Mouse (Mus musculus) embryonic fibroblast, embryonic 13.5 days (primary cell): ENCODE measurements around the gene Art4. TPM values are rescaled to one million over a fixed set of nuclear protein-coding genes. Genes with fewer than 3 reads are reported as not detected.

Source experiments
- H3K27ac ChIP-seq: 2 replicates; pipeline ENCODE4 v1.5.1; 2012; ENCODE audit warnings: low read length, control low read depth, inconsistent platforms; ENCODE audit not compliant: insufficient read depth
- H3K4me1 ChIP-seq: 2 replicates; pipeline ENCODE4 v1.6.1; 2011; ENCODE audit warnings: low read length; ENCODE audit not compliant: control insufficient read depth, insufficient read depth
- H3K4me3 ChIP-seq: 2 replicates; pipeline ENCODE4 v1.5.1; 2011; ENCODE audit warnings: mild to moderate bottlenecking, control low read depth, low read length; ENCODE audit not compliant: insufficient read depth
- CTCF ChIP-seq: IDR thresholded peaks from 2 replicates; pipeline ENCODE4 v1.5.1; 2011; ENCODE audit warnings: mild to moderate bottlenecking, control low read depth, low read length, moderate library complexity, borderline replicate concordance; ENCODE audit not compliant: insufficient read depth
- POLR2A ChIP-seq: IDR thresholded peaks from 2 replicates; pipeline ENCODE4 v1.6.1; 2011; ENCODE audit warnings: low read depth, mild to moderate bottlenecking, control low read depth, low read length, moderate library complexity
- polyA plus RNA-seq: library from polyadenylated mRNA; stranded (reverse); fragments of >200 nt; gene quantifications from 2 replicates; pipeline ENCODE4 v1.2.4, GENCODE M21; 2011; ENCODE audit warnings: low read depth; ENCODE audit not compliant: missing spikeins, insufficient read length

The Art4 gene
- polyA plus RNA-seq, 1 experiment: not detected

GRCm38 (mm10) chr6:136813117-136813516, 44.4 kb downstream of the Art4 start:
- Histone ChIP-seq H3K4me3 (no peak overlapping the region), H3K4me1 (no peaks in the 10 kb centered on the region; the same call in none of the 2 replicates), H3K27ac (no peak overlapping the region)
- TF ChIP-seq POLR2A: peak; percentile 21; the same call in 1 of the 2 replicates
- no peak for TF ChIP-seq CTCF

GRCm38 (mm10) chr6:136811196-136811595, 46.3 kb downstream of the Art4 start:
- no peak overlapping the region for H3K27ac ChIP-seq
- TF ChIP-seq POLR2A (no peak; the same call in 1 of the 2 replicates), CTCF (no peak)
- H3K4me1 ChIP-seq: no peaks in the 10 kb centered on the region; the same call in none of the 2 replicates
- no peak overlapping the region for H3K4me3 ChIP-seq

GRCm38 (mm10) chr6:136809673-136810072, 47.9 kb downstream of the Art4 start:
- Histone ChIP-seq H3K27ac (no peak overlapping the region), H3K4me3 (peak overlapping the region; percentile 97), H3K4me1 (no peaks in the 10 kb centered on the region; the same call in none of the 2 replicates)
- TF ChIP-seq POLR2A (no peak), CTCF (no peak)

- H3K4me1 ChIP-seq: no peaks in the 10 kb centered on the region; the same call in none of the 2 replicates
- peak overlapping the region; percentile 79 for H3K27ac ChIP-seq
- peak overlapping the region; percentile 97 for H3K4me3 ChIP-seq
- TF ChIP-seq CTCF (no peak), POLR2A (no peak; the same call in 1 of the 2 replicates)
Measured at GRCm38 (mm10) chr6:136809077-136809476, 48.5 kb downstream of the Art4 start.

- Histone ChIP-seq H3K27ac (peak overlapping the region; percentile 79), H3K4me1 (no peaks in the 10 kb centered on the region; the same call in 1 of the 2 replicates), H3K4me3 (peak overlapping the region; percentile 97)
- TF ChIP-seq CTCF (no peak), POLR2A (no peak)
Measured at GRCm38 (mm10) chr6:136808631-136809046, 48.9 kb downstream of the Art4 start.

- H3K4me3 ChIP-seq: peak within 1 kb of the TSS; percentile 97
- TF ChIP-seq CTCF (no peak), POLR2A (peak; percentile 59)
- peak within 1 kb of the TSS; percentile 79 for H3K27ac ChIP-seq
- no peaks in the 10 kb centered on the region; the same call in 1 of the 2 replicates for H3K4me1 ChIP-seq
Measured at GRCm38 (mm10) chr6:136808014-136808417, 49.5 kb downstream of the Art4 start, which contains the start of gene H2afj. Gene H2afj, plus strand, starts transcription at chr6:136808244.

GRCm38 (mm10) chr6:136807395-136808013, 50.0 kb downstream of the Art4 start:
- Histone ChIP-seq H3K4me3 (peak overlapping the region; percentile 38), H3K4me1 (no peaks in the 10 kb centered on the region; the same call in 1 of the 2 replicates), H3K27ac (peak overlapping the region; percentile 65)
- TF ChIP-seq POLR2A (no peak), CTCF (no peak)

GRCm38 (mm10) chr6:136806819-136807218, 50.7 kb downstream of the Art4 start:
- H3K27ac ChIP-seq: no peak overlapping the region
- no peak for TF ChIP-seq POLR2A
- TF ChIP-seq CTCF: no peak
- no peak overlapping the region for H3K4me3 ChIP-seq
- no peaks in the 10 kb centered on the region; the same call in 1 of the 2 replicates for H3K4me1 ChIP-seq

GRCm38 (mm10) chr6:136805409-136805775, 52.1 kb downstream of the Art4 start:
- no peak for TF ChIP-seq POLR2A
- no peak for TF ChIP-seq CTCF
- Histone ChIP-seq H3K4me1 (no peaks in the 10 kb centered on the region; the same call in 1 of the 2 replicates), H3K4me3 (no peak overlapping the region), H3K27ac (no peak overlapping the region)
